Mouse (Mus musculus) embryonic fibroblast, embryonic 13.5 days (primary cell): ENCODE measurements at regions not wholly inside any gene's neighbourhood (a gene's known extent, or its start where the extent isn't known, plus 50 kb on each side); places are given as distances from the start of the nearest gene placed in this dataset.

Experiments used
- CTCF ChIP-seq: IDR thresholded peaks from 2 replicates; pipeline ENCODE4 v1.5.1; 2011; ENCODE audit warnings: mild to moderate bottlenecking, control low read depth, low read length, moderate library complexity, borderline replicate concordance; ENCODE audit not compliant: insufficient read depth
- POLR2A ChIP-seq: IDR thresholded peaks from 2 replicates; pipeline ENCODE4 v1.6.1; 2011; ENCODE audit warnings: low read depth, mild to moderate bottlenecking, control low read depth, low read length, moderate library complexity

GRCm38 (mm10) chr11:71480094-71480493 lies 249.6 kb upstream of the Nlrp1b start:
- TF ChIP-seq CTCF (no peak), POLR2A (no peak)
